Mouse (Mus musculus): Measurements from ENCODE around the gene Nol4l. TPM values are rescaled to one million over a fixed set of nuclear protein-coding genes. Genes with fewer than 3 reads are reported as not detected.

The Nol4l gene
- polyA plus RNA-seq, 1 experiment from 2014 or later = 20.8 TPM

DNA sequence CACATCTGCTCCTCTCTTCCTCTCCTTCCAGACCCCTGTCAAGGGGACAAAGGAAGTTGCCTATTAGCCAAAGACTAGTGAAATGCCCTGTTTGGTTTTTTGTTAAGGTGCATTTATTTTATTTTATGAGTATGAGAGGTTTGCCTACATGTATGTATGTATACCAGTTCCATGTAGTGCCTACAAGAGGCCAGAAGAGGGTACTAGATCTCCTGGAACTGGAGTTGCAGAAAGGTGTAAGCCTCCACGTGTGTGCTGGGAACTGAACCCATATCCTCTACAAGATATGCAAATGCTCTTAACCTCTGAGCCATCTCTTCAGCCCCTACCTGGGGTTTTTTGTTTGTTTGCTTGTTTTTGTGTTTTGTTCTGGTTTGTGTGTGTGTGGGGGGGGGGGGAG, 4.2 kb upstream of the Nol4l start:
- Histone ChIP-seq H3K9me3 (no peaks in the 10 kb centered on the region), H3K4me3 (no peak overlapping the region), H3K27ac (no peak overlapping the region), H3K27me3 (ENCODE audit: insufficient read depth, poor library complexity, severe bottlenecking) (peaks cover 24% of the 10 kb centered on the region), H3K4me1 (peaks cover 9% of the 10 kb centered on the region), H3K36me3 (no peaks in the 10 kb centered on the region)
- DNase-seq (ENCODE audit: low spot score) = no peak
- 71% methylated on average over 1 of the region's 1 CpGs for WGBS

DNA sequence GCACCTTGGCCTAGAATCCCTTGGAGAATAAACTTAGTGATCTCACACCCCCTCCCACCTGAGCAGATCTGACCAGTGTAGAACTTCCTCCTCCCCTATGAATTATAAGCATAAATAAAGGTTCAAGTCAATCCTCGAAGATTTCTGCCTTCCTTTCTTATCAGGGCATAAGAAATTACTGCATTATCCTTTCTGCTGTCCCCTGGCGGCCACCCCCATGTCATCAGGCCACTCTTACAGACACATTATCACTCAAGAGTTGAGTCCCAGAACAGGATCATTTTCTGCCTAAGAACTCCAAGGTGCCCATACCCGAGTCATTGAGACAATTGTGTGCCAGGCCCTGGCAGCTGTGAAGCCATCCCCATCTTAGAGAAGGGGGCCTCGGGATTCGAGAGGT, 1.2 kb upstream of the Nol4l start:
- no peaks in the 10 kb centered on the region for H3K36me3 ChIP-seq

DNA sequence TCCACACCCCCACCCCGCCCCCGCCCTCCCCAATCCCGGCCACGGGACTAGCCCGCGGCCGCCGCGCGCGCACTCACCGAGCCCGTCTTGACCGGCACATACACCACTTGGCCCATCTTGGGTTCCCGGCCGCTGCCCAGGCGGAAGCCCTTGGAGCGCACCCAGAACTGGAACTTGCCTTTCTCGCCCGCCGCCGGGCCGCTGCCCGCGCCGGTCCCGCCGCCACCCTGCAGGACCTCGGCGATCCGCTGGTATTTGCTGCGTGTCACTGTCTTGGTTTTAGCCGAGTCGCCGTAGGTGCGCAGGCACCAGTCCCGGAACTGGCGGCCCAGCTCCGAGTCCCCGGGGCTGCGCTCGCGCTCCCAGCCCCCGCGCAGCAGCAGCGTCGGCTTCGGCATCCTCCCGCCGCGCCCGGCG, 398 bp downstream of the Nol4l start:
- H3K4me3 ChIP-seq = peak overlapping the region; percentile 88
- 1% methylated on average over 52 of the region's 53 CpGs for WGBS
- peak overlapping the region; percentile 96 for H3K27ac ChIP-seq
- no peaks in the 10 kb centered on the region; the same call in 1 of the 2 replicates for H3K9me3 ChIP-seq
- DNase-seq (ENCODE audit: low spot score) = no peak
- H3K27me3 ChIP-seq (ENCODE audit: insufficient read depth, poor library complexity, severe bottlenecking) = peaks cover 35% of the 10 kb centered on the region
- H3K36me3 ChIP-seq = no peaks in the 10 kb centered on the region
- peaks cover 53% of the 10 kb centered on the region for H3K4me1 ChIP-seq

More for the DNA sequence above, 1.2 kb upstream of the Nol4l start:
- peaks cover 35% of the 10 kb centered on the region for H3K27me3 ChIP-seq (ENCODE audit: insufficient read depth, poor library complexity, severe bottlenecking)
- peaks cover 39% of the 10 kb centered on the region for H3K4me1 ChIP-seq
- no peak for DNase-seq (ENCODE audit: low spot score)
- H3K9me3 ChIP-seq = no peaks in the 10 kb centered on the region; the same call in 1 of the 2 replicates
- no peak overlapping the region for H3K4me3 ChIP-seq
- 38% methylated on average over 5 of the region's 5 CpGs for WGBS
- peak overlapping the region; percentile 96; the same call in 1 of the 2 replicates for H3K27ac ChIP-seq

DNA sequence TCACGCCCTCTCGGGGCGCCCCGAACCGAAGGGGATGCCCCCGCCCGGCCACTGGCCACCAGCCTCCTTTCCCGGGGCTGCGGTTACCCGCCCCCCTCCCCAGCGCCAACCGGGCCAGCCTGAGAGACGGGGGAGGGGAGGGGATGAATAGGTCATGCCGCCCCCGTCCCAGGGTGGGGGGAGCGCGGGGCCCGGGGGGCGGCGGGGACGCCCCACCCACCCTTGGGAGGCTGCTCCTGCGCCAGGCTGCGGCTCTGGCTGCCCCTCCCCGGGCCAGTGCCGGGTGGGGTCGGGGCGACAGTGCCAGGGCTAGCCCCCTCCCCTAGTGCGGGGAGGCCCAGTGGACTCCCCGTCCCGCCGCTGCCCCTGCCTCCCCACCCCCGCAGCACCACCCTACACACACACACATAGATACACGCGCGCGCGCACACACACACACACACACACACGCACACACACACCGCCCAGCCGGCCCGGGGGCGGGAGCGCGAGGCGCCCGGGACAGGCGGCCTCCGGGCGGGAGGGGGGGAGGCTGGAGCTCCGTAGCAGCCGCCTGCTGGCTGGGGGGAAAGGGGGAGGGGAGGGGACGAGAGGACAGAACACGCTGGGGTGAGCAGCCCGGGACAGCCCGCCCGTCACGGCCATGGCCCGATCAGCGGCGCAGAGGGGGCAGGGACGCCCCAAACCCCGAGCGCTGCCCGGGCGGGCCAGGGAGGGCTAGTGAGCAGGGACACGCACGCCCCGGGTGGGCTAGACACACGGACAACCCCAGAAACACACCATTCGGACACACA, 1.0 kb downstream of the Nol4l start:
- under 1% methylated on average over 19 of the region's 70 CpGs for WGBS
- H3K27me3 ChIP-seq (ENCODE audit: insufficient read depth, poor library complexity, severe bottlenecking) = peaks cover 35% of the 10 kb centered on the region
- peak overlapping the region; percentile 88 for H3K4me3 ChIP-seq
- DNase-seq (ENCODE audit: low spot score) = peak; percentile 88
- H3K9me3 ChIP-seq = no peaks in the 10 kb centered on the region; the same call in 1 of the 2 replicates
- peak overlapping the region; percentile 96 for H3K27ac ChIP-seq
- no peaks in the 10 kb centered on the region for H3K36me3 ChIP-seq
- peaks cover 58% of the 10 kb centered on the region for H3K4me1 ChIP-seq

DNA sequence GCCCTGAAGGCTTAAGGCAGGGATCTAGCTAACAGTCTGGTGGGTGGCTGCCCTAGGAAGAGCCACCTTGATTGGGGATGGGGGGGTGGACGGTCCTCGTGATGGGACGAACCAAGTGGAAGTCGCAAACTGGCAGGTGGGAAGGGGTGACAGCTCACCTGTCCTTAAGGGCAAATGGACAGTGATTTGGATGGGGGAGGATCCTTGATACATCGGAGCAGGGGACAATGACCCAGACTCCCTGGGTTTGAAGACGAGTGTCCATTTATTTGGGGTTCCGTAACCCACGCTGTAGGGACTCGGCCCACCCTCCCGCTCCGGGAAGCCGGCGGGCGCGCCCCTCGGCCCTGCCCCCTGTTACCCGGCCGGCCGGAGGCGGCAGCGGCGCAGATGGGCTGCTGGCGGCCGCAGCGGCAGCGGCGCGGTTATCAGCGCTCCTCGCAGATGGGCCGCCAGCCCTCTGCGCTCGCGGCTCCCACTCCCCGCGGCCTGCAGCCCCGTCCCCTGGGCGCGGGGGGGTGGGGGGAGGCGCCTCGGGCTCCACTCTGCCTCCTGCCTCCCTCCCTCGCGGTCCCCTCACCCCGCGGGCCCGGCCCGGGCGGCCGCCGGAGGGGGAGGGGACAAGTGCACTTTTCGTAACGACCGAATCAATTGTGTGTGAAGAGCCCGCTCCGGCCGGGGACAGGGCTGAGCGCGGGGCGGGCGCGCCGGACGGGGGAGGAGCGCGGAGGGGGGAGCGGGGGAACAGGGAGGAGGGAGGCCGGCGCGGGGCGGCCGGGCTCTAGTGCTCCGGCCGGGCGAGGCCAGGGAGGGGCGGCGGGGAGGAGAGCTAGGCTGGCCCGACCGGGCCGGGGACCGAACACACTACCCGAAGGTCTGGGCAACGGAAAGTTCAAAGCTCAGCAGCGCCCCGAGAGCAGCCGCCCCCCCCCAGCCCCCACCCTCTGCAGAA, 1.9 kb downstream of the Nol4l start:
- H3K4me1 ChIP-seq = peaks cover 68% of the 10 kb centered on the region
- no peaks in the 10 kb centered on the region; the same call in 1 of the 2 replicates for H3K9me3 ChIP-seq
- peak; percentile 86 for DNase-seq (ENCODE audit: low spot score)
- peak overlapping the region; percentile 88 for H3K4me3 ChIP-seq
- peak overlapping the region; percentile 96 for H3K27ac ChIP-seq
- 2% methylated on average over 71 of the region's 85 CpGs for WGBS
- H3K27me3 ChIP-seq (ENCODE audit: insufficient read depth, poor library complexity, severe bottlenecking) = peaks cover 35% of the 10 kb centered on the region
- no peaks in the 10 kb centered on the region for H3K36me3 ChIP-seq

DNA sequence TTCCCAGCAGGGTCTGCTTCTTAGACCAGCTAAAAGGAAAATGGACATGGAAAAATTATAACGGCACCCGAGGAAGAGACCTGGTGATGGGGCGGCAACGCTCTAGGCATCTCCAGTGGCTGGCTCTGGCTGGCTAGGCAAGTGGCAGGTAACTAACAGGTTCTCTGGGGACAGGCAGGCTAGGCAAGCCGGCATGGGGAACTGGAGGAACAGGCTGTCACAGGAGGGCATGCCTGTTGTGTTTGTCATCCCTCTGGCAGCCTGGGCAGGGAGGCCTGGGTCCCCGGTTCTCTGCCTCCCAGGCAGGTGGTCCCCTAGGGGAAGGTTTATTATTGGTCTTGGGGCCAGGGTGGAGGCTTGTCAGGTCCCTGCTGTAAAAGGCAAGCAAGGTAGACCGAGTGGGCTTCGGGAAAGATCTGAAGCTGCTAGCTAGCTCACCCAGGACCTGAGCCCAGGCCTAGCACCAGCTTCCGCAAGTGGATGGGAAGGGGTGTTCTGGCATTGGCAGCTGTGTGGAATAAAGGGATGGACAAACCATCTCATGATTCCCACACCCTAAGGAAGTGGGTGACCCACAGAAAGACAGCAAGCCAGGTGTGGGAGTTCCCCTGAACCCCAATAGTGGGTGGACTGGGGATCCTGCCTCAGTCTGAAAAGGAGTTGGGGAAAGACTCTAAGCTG, 2.8 kb downstream of the Nol4l start:
- H3K4me3 ChIP-seq = peak overlapping the region; percentile 88; the same call in 1 of the 2 replicates
- peak overlapping the region; percentile 96 for H3K27ac ChIP-seq
- peaks cover 29% of the 10 kb centered on the region for H3K27me3 ChIP-seq (ENCODE audit: insufficient read depth, poor library complexity, severe bottlenecking)
- no peak for DNase-seq (ENCODE audit: low spot score)
- H3K9me3 ChIP-seq = no peaks in the 10 kb centered on the region; the same call in 1 of the 2 replicates
- H3K4me1 ChIP-seq = peaks cover 76% of the 10 kb centered on the region
- WGBS = 53% methylated on average over 9 of the region's 9 CpGs
- H3K36me3 ChIP-seq = no peaks in the 10 kb centered on the region

DNA sequence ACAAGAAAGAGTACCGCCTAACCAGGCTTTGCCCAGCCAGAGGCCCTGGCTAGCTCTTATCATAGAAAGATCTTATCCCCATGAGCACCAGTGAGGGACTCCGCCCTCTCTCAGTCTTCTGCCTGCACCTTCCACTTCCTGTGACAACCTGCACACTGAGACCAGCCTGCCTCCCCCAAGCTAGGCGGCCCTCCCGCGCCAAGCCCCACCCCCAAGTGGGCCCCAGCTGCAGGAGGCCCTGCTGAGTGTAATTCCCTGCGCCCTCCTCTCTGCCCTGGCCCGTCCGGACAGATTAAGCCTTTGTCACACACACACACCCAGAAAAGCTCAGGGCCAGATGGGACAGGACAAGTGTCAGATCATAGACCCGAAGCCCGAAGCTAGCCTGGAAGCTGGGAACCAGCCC, 3.9 kb downstream of the Nol4l start:
- H3K27me3 ChIP-seq (ENCODE audit: insufficient read depth, poor library complexity, severe bottlenecking) = peaks cover 20% of the 10 kb centered on the region
- 8% methylated on average over 10 of the region's 10 CpGs for WGBS
- peak overlapping the region; percentile 96 for H3K27ac ChIP-seq
- H3K4me1 ChIP-seq = peaks cover 86% of the 10 kb centered on the region
- no peaks in the 10 kb centered on the region; the same call in 1 of the 2 replicates for H3K9me3 ChIP-seq
- no peaks in the 10 kb centered on the region for H3K36me3 ChIP-seq
- H3K4me3 ChIP-seq = peak overlapping the region; percentile 31; the same call in 1 of the 2 replicates
- DNase-seq (ENCODE audit: low spot score) = peak; percentile 96

DNA sequence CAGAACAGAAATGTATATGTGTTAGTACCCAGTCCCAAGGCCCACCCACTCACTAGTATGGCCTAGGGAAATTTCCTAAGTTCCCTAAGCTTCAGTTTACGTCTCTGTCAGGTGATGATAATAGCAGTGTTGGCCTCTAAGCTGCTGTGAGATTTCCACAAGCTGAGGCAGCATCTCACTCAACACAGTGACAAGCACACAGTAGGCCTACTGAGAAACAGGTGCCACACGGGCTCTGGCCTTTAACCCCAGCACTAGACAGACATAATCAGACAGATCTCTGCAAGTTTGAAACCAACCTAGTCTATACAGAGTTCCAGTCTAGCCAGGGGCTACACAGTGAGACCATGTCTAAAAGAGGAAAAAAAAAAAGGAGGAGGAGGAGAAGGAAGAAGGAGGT, 5.0 kb downstream of the Nol4l start:
- no peak for DNase-seq (ENCODE audit: low spot score)
- WGBS = 72% methylated on average over 2 of the region's 2 CpGs
- peaks cover 10% of the 10 kb centered on the region for H3K27me3 ChIP-seq (ENCODE audit: insufficient read depth, poor library complexity, severe bottlenecking)
- H3K4me1 ChIP-seq = peaks cover 90% of the 10 kb centered on the region
- no peaks in the 10 kb centered on the region for H3K36me3 ChIP-seq
- no peak overlapping the region for H3K4me3 ChIP-seq
- H3K9me3 ChIP-seq = no peaks in the 10 kb centered on the region; the same call in 1 of the 2 replicates
- H3K27ac ChIP-seq = peak overlapping the region; percentile 96

DNA sequence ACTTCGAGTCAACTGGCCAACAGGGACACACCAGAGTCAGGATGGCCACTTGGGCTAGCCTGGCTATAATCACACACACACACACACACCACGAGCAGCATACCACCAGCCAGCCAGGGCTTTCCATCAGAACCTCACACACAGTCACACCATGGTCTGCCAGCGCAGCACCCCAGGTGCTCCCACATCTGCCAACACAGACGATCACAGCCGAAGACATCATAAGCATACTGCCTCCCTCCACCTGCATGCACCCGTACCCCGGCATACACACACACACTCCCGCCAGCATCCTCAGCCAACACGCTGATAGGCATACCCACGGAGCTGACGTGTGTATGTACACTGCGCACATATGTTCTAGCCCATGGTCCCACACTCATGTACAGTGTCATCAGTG, 6.1 kb downstream of the Nol4l start:
- WGBS = 83% methylated on average over 12 of the region's 12 CpGs
- Histone ChIP-seq H3K36me3 (no peaks in the 10 kb centered on the region), H3K27ac (peak overlapping the region; percentile 77), H3K27me3 (ENCODE audit: insufficient read depth, poor library complexity, severe bottlenecking) (peaks cover 10% of the 10 kb centered on the region), H3K9me3 (no peaks in the 10 kb centered on the region; the same call in 1 of the 2 replicates), H3K4me1 (peaks cover 94% of the 10 kb centered on the region), H3K4me3 (no peak overlapping the region)
- DNase-seq (ENCODE audit: low spot score) = no peak

DNA sequence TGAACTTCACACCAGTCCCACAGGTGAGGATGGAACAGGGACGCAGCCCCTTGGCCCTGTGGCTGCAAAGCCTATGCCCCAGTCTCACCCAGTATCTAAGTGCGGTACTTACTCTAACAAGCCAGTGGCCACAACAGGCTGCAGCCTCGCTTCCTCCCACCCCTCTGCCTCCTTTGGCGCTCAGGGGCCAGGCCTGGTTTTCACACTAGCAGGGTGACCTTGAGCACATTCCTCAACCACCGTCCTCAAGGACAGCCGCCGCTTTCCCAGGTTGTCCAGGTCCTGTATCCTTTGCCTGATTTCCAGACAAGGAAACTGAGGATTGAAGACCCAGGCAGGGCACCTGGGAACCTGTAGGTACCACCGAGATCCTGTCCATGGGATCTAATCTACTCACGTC, 6.6 kb downstream of the Nol4l start:
- Histone ChIP-seq H3K4me1 (peaks cover 93% of the 10 kb centered on the region), H3K4me3 (no peak overlapping the region), H3K36me3 (no peaks in the 10 kb centered on the region), H3K9me3 (no peaks in the 10 kb centered on the region), H3K27ac (peak overlapping the region; percentile 77), H3K27me3 (ENCODE audit: insufficient read depth, poor library complexity, severe bottlenecking) (peaks cover 10% of the 10 kb centered on the region)
- WGBS = 45% methylated on average over 9 of the region's 9 CpGs
- no peak for DNase-seq (ENCODE audit: low spot score)

DNA sequence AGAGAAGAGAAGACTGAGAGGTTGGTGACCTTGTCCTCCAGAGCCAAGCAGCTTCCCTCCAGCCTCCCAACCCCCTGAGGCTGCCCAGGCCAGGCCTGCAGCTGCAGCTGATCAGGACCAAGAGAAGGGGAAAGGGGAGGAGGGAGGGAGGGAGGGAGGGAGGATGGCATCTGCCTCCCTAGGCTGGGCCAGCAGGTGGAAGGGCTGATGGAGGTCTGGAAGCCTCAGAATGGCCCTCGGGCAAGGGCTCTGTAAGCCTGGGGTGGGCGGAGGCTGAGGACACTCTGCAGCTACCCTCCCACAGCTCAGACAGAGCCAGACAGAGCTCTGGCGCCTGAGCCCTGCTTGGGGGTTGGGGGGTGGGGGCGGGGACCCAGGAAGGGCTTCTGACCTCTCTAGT, 7.5 kb downstream of the Nol4l start:
- DNase-seq (ENCODE audit: low spot score) = no peak

DNA sequence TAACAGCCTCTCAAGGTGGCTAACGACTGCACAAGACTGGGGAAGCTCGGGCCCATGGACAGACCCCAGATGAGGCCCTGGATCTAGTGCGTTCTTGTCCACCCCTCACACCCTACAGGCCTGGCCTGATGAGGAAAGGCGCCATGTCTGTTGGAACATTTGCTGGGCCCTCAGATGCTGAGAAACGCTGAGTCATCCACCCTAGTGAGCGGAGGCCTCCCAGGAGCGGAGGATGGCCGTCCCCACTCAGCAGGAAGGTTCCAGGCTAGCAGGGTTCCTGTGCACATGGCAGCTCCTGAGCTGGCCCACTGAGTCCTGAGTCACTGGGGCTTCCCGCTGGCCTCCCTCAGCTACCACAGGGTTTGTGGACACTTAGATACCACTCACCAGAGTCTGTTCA, 9.7 kb downstream of the Nol4l start:
- no peak overlapping the region for H3K4me3 ChIP-seq
- no peak for DNase-seq (ENCODE audit: low spot score)
- peak overlapping the region; percentile 72; the same call in 1 of the 2 replicates for H3K27ac ChIP-seq
- 69% methylated on average over 9 of the region's 9 CpGs for WGBS
- H3K36me3 ChIP-seq = no peaks in the 10 kb centered on the region
- 0 out of 2 replicates have a peak, but pooled peaks cover 3% of the 10 kb centered on the region for H3K27me3 ChIP-seq (ENCODE audit: insufficient read depth, poor library complexity, severe bottlenecking)
- no peaks in the 10 kb centered on the region for H3K9me3 ChIP-seq
- H3K4me1 ChIP-seq = peaks cover 87% of the 10 kb centered on the region

More for the DNA sequence above, 7.5 kb downstream of the Nol4l start:
- peaks cover 88% of the 10 kb centered on the region for H3K4me1 ChIP-seq
- H3K27me3 ChIP-seq (ENCODE audit: insufficient read depth, poor library complexity, severe bottlenecking) = peaks cover 5% of the 10 kb centered on the region; the same call in 1 of the 2 replicates
- 32% methylated on average over 4 of the region's 4 CpGs for WGBS
- H3K4me3 ChIP-seq = no peak overlapping the region
- peak overlapping the region; percentile 77 for H3K27ac ChIP-seq
- no peaks in the 10 kb centered on the region for H3K36me3 ChIP-seq
- H3K9me3 ChIP-seq = no peaks in the 10 kb centered on the region
